Mouse (Mus musculus) testis, adult 2 months (tissue): ENCODE measurements around the gene Eif4g1. TPM values are rescaled to one million over a fixed set of nuclear protein-coding genes. Genes with fewer than 3 reads are reported as not detected.

Experiments
- H3K27ac ChIP-seq: fragments of 200-500 bp; 2 replicates; pipeline ENCODE4 v1.5.1; 2012; ENCODE audit warnings: low read depth, low read length; ENCODE audit not compliant: control insufficient read depth, insufficient read depth
- H3K27me3 ChIP-seq: fragments of 200-500 bp; 2 replicates; pipeline ENCODE4 v1.6.1; 2012; ENCODE audit warnings: mild to moderate bottlenecking, low read length, moderate library complexity; ENCODE audit not compliant: control insufficient read depth, insufficient read depth
- H3K36me3 ChIP-seq: fragments of 200-500 bp; 2 replicates; pipeline ENCODE4 v1.6.1; 2012; ENCODE audit warnings: mild to moderate bottlenecking, low read length; ENCODE audit not compliant: control insufficient read depth, insufficient read depth
- H3K4me1 ChIP-seq: fragments of 200-500 bp; 2 replicates; pipeline ENCODE4 v1.6.1; 2012; ENCODE audit warnings: low read length; ENCODE audit not compliant: control insufficient read depth, insufficient read depth
- H3K4me3 ChIP-seq: fragments of 200-500 bp; 2 replicates; pipeline ENCODE4 v1.5.1; 2012; ENCODE audit warnings: low read depth, mild to moderate bottlenecking, low read length, moderate library complexity, mixed read lengths; ENCODE audit not compliant: control insufficient read depth
- CTCF ChIP-seq: fragments of 200-500 bp; IDR thresholded peaks from 2 replicates; pipeline ENCODE4 v1.5.1; 2012; ENCODE audit warnings: low read depth, mild to moderate bottlenecking, inconsistent platforms, low read length, moderate library complexity; ENCODE audit not compliant: control insufficient read depth, insufficient read depth, insufficient replicate concordance
- POLR2A ChIP-seq: fragments of 200-500 bp; IDR thresholded peaks from 2 replicates; pipeline ENCODE4 v1.6.1; 2012; ENCODE audit warnings: low read depth, mild to moderate bottlenecking, inconsistent platforms, low read length, moderate library complexity; ENCODE audit not compliant: control insufficient read depth
- polyA plus RNA-seq: library from polyadenylated mRNA; depleted of rRNA; stranded (reverse); fragments of >200 nt; gene quantifications from 2 replicates; pipeline ENCODE4 v1.2.3, GENCODE M21; 2012; rRNA removed

Gene Eif4g1
- polyA plus RNA-seq, 1 experiment: 251 TPM

- Histone ChIP-seq H3K27ac (no peak overlapping the region), H3K27me3 (no peaks in the 10 kb centered on the region), H3K36me3 (no peaks in the 10 kb centered on the region), H3K4me1 (no peaks in the 10 kb centered on the region), H3K4me3 (no peak overlapping the region)
- TF ChIP-seq POLR2A (no peak), CTCF (no peak)
Observed at GRCm38 (mm10) chr16:20739845-20740244, 71.7 kb downstream of the Eif4g1 start.

Other genes with a start within 250 kb of the Eif4g1 start
- gene Abcc5, start 241.9 kb upstream of the Eif4g1 start, polyA plus RNA-seq: 16.6 and 19.8 TPM in 2 replicates
- 38.7 and 41.8 TPM in 2 replicates for gene Eif2b5, start 169.5 kb upstream of the Eif4g1 start, polyA plus RNA-seq
- 10.2 and 11.6 TPM in 2 replicates for gene Dvl3, start 151.3 kb upstream of the Eif4g1 start, polyA plus RNA-seq
- 112 and 119 TPM in 2 replicates for gene Ap2m1, start 132.8 kb upstream of the Eif4g1 start, polyA plus RNA-seq
- gene Abcf3, start 119.7 kb upstream of the Eif4g1 start, polyA plus RNA-seq: 77.2 and 83.0 TPM in 2 replicates
- 0.09 and 0.13 TPM in 2 replicates for gene Vwa5b2, start 78.8 kb upstream of the Eif4g1 start, polyA plus RNA-seq
- 5.1 and 5.4 TPM in 2 replicates for gene Eef1akmt4, start 56.7 kb upstream of the Eif4g1 start, polyA plus RNA-seq
- 0.11 and 0.15 TPM in 2 replicates for gene Gm49333, start 56.7 kb upstream of the Eif4g1 start, polyA plus RNA-seq
- 18.8 and 22.5 TPM in 2 replicates for gene Alg3, start 56.6 kb upstream of the Eif4g1 start, polyA plus RNA-seq
- 21.5 and 22.1 TPM in 2 replicates for gene Camk2n2, start 47.0 kb upstream of the Eif4g1 start, polyA plus RNA-seq
- 0.35 and 0.41 TPM in 2 replicates for gene Ece2, start 38.5 kb upstream of the Eif4g1 start, polyA plus RNA-seq
- gene Psmd2, start 16.7 kb upstream of the Eif4g1 start, polyA plus RNA-seq: 241 and 287 TPM in 2 replicates
- 102 and 116 TPM in 2 replicates for gene Fam131a, start 24.9 kb downstream of the Eif4g1 start, polyA plus RNA-seq
- 10.1 and 11.0 TPM in 2 replicates for gene Polr2h, start 49.4 kb downstream of the Eif4g1 start, polyA plus RNA-seq
- gene Clcn2, start 49.4 kb downstream of the Eif4g1 start, polyA plus RNA-seq: 68.6 and 77.2 TPM in 2 replicates
- 1.6 and 2.9 TPM in 2 replicates for gene Chrd, start 64.8 kb downstream of the Eif4g1 start, polyA plus RNA-seq
- gene Thpo, start 66.2 kb downstream of the Eif4g1 start, polyA plus RNA-seq: 0.22 and 0.53 TPM in 2 replicates